8 mouse cellular contexts compared by ENCODE assay signal in the genomic region with DNA sequence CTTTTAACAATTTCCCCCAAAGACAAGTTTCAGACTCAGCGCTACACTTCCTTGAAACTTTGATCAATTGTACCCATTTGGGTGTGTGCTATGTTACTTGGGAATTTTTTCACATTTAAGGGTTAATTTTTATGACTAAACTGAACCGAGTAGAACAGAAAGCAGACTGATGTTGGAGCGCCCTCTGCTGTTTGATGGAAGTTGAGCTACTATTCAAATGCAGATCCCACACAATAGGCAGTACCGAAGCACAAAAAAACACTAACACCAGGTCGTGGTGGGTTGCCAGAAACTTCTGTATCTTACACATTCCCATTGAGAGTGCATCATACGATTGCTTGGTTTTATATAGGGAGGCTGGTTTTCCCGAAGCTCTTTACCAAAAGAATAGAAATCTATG.
DNase-seq lines count a peak whose midpoint lies in the region; ATAC-seq and TF ChIP-seq lines count a peak whose summit lies in the region.

No protein-coding gene starts in this region.

- no peaks in the 10 kb centered on the region for H3K36me3 ChIP-seq in liver, embryonic 11.5 days (ENCODE audit: control insufficient read depth, insufficient read depth, low read length)
- no peaks in the 10 kb centered on the region for H3K36me3 ChIP-seq in neural tube, embryonic 14.5 days (ENCODE audit: control insufficient read depth, insufficient read depth, low read length)

- H3K4me2 ChIP-seq in liver, embryonic 11.5 days = no peak overlapping the region
- H3K4me2 ChIP-seq in neural tube, embryonic 14.5 days (ENCODE audit: low read depth, low read length) = no peak overlapping the region

- peak; percentile 79 for ATAC-seq in Patski
- no peak for ATAC-seq in liver, embryonic 11.5 days (replicated peaks; ENCODE audit: low FRiP score)
- peak; percentile 74 for ATAC-seq in neural tube, embryonic 14.5 days (ENCODE audit: low read depth)

- 8% methylated on average over 7 of the region's 7 CpGs for WGBS in liver, embryonic 11.5 days
- WGBS in neural tube, embryonic 14.5 days = 10% methylated on average over 7 of the region's 7 CpGs

- in situ Hi-C loops in Patski (cut with MboI; ENCODE audit: low pct_unique_long_range_greater_than_20kb) = loop anchor here (10.0 to 25.0 kb wide), 3 partner anchors 204 to 1736 kb away; no protein-coding TSS in a partner anchor

- H3K4me3 ChIP-seq in liver, embryonic 11.5 days (ENCODE audit: low read depth, low read length) = no peak overlapping the region
- no peak overlapping the region for H3K4me3 ChIP-seq in neural tube, embryonic 14.5 days (ENCODE audit: low read depth, low read length)

- H3K27me3 ChIP-seq in Patski = peaks cover 20% of the 10 kb centered on the region
- no peaks in the 10 kb centered on the region for H3K27me3 ChIP-seq in liver, embryonic 11.5 days (replicated peaks; ENCODE audit: control insufficient read depth, insufficient read depth, low read length)
- H3K27me3 ChIP-seq in neural tube, embryonic 14.5 days (ENCODE audit: control insufficient read depth, insufficient read depth, low read length) = no peaks in the 10 kb centered on the region

- POLR2A ChIA-PET in Patski (lab: Charles Lee) = no interaction called here

- H3K4me1 ChIP-seq in liver, embryonic 11.5 days (replicated peaks; ENCODE audit: control insufficient read depth, insufficient read depth, low read length) = no peaks in the 10 kb centered on the region
- no peaks in the 10 kb centered on the region for H3K4me1 ChIP-seq in neural tube, embryonic 14.5 days (ENCODE audit: control insufficient read depth, insufficient read depth, low read length)

- CTCF ChIA-PET in Patski (lab: Charles Lee) = interaction anchor here (0.6 to 1.7 kb wide), 15 partner anchors 9 to 643 kb away, joined by 3 to 6 read pairs (median 3); no protein-coding TSS in a partner anchor

- peak; percentile 85 for TF ChIP-seq CTCF in Patski (IDR thresholded peaks at IDR 0.05)

- H3K9me3 ChIP-seq in liver, embryonic 11.5 days (ENCODE audit: control insufficient read depth, low read length) = no peaks in the 10 kb centered on the region
- H3K9me3 ChIP-seq in neural tube, embryonic 14.5 days (ENCODE audit: control insufficient read depth, low read length) = no peaks in the 10 kb centered on the region

- no peak overlapping the region for H3K27ac ChIP-seq in liver, embryonic 11.5 days (ENCODE audit: low read depth, low read length)
- H3K27ac ChIP-seq in neural tube, embryonic 14.5 days (ENCODE audit: low read depth, low read length) = no peak overlapping the region

- H3K9ac ChIP-seq in liver, embryonic 11.5 days (ENCODE audit: low read depth, low read length) = no peak overlapping the region
- H3K9ac ChIP-seq in neural tube, embryonic 14.5 days (replicated peaks; ENCODE audit: low read depth, low read length) = no peak overlapping the region

- DNase-seq in 3T3-L1 (ENCODE audit: low read depth, low spot score) = peak; percentile 96
- DNase-seq in Patski (ENCODE audit: low read depth, low spot score) = peak; percentile 19
- peak; percentile 51 to 69 for DNase-seq in cerebellum, postnatal 36 days
- peak; percentile 71 for DNase-seq in gastrocnemius, postnatal 10 days
- peak; percentile 87 for DNase-seq in kidney, postnatal 10 days
- DNase-seq in liver, embryonic 11.5 days (ENCODE audit: low spot score) = peak; percentile 33
- peak; percentile 36 to 72 for DNase-seq in urinary bladder, postnatal 4 days (ENCODE audit: low spot score in 2 of 2)

Comparison
In these comparisons a context has a peak if more than half of its experiments do, and no peak if none do; other contexts are left out.
1. DNase-seq: peak in every context shown above with its lines; median percentile 96 in 3T3-L1; 87 in kidney, postnatal 10 days; 71 in gastrocnemius, postnatal 10 days; 60 in cerebellum, postnatal 36 days; 54 in urinary bladder, postnatal 4 days; 33 in liver, embryonic 11.5 days; 19 in Patski.